In the genomic region with DNA sequence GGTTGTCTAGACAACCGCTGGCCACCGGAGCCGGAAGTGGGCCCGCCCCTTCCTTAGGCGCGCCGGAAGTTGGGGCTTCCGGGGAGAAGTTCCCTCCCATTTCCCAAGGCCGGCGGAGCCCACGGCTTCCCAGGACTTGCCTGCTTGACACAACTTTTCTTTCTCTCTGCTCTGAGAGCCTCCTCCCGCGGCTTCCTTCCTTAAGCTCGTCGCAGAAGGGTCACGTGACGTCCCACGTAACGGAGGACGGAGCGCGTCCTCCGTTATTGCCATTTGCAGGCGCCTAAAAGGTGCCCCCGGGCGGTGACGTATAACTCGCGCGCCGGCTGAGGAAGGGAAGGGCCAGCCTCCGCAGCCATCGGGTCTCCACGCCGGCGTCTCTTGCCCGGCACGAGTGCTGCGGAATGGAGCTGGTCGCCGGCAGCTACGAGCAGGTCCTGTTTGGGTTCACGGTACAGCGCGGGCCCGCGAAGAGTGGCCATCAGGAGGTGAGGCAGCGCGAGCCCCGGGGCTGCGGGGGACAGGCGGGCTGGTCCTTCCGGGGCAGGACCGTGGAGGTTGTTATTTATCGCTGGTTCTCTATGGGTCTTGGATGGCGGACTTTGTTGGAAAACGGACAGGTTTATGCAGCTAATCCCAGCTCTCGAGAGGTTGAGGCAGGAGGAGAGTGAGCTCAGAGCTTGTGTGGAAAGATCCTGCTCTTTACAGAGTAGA, we compare ENCODE assay signal across 8 mouse cellular contexts. TPM values are rescaled to one million over a fixed set of nuclear protein-coding genes. Genes with fewer than 3 reads are reported as not detected.
A peak's percentile ranks its signal among the peaks of the same experiment; 100 is the strongest.
DNase-seq lines count a peak whose midpoint lies in the region; ATAC-seq and TF ChIP-seq lines count a peak whose summit lies in the region.

A gene (plus strand): TSS at position 98 of the 714 bp plus-strand sequence.

- H3K27ac ChIP-seq in gastrocnemius, adult 2 months = peak within 1 kb of the TSS; percentile 98
- peak within 1 kb of the TSS; percentile 94 for H3K27ac ChIP-seq in hindbrain, postnatal 0 days
- H3K27ac ChIP-seq in left cerebral cortex, adult 2 months = peak within 1 kb of the TSS; percentile 99

- intact Hi-C loops in gastrocnemius, adult 2 months (cut with DNase I) = no loop called here
- intact Hi-C loops in left cerebral cortex, adult 2 months (cut with DNase I) = loop anchor here (1.0 to 5.0 kb wide), 2 partner anchors 15 to 241 kb away; a partner anchor contains a TSS

- peak within 1 kb of the TSS; percentile 95 for H3K4me2 ChIP-seq in hindbrain, postnatal 0 days (ENCODE audit: low read depth, low read length)

- H3K4me3 ChIP-seq in gastrocnemius, adult 2 months = peak within 1 kb of the TSS; percentile 81
- H3K4me3 ChIP-seq in hindbrain, postnatal 0 days (ENCODE audit: low read length) = peak within 1 kb of the TSS; percentile 99
- peak within 1 kb of the TSS; percentile 63 for H3K4me3 ChIP-seq in left cerebral cortex, adult 2 months

- ATAC-seq in hindbrain, postnatal 0 days = peak; percentile 97
- peak; percentile 98 for ATAC-seq in megakaryocyte, adult 5-6 weeks (ENCODE audit: poor library complexity, severe bottlenecking)

- no peak for TF ChIP-seq CTCF in gastrocnemius, adult 2 months (IDR thresholded peaks at IDR 0.05)
- TF ChIP-seq CTCF in hindbrain, postnatal 0 days (IDR thresholded peaks at IDR 0.05; ENCODE audit: low read depth) = no peak
- TF ChIP-seq CTCF in left cerebral cortex, adult 2 months (IDR thresholded peaks at IDR 0.05) = no peak

- 1% methylated on average over 58 of the region's 58 CpGs for WGBS in hindbrain, postnatal 0 days

- H3K9ac ChIP-seq in hindbrain, postnatal 0 days (replicated peaks; ENCODE audit: low read length) = peak within 1 kb of the TSS; percentile 86

- DNase-seq in WW6 (ENCODE audit: low read depth, low spot score) = peak; percentile 82
- DNase-seq in cerebellum, postnatal 4 days (ENCODE audit: low spot score in 2 of 2) = peak; percentile 85 to 92
- DNase-seq in gastrocnemius, adult 2 months = peak; percentile 95
- peak; percentile 96 for DNase-seq in hindbrain, postnatal 0 days (ENCODE audit: low spot score)
- DNase-seq in left cerebral cortex, adult 2 months (ENCODE audit: extremely low spot score in 1 of 2, low spot score in 2 of 2) = peak; percentile 93 to 94
- peak; percentile 94 to 95 for DNase-seq in right cerebral cortex, adult 2 months (ENCODE audit: low spot score in 2 of 2)
- peak; percentile 92 for DNase-seq in urinary bladder, postnatal 14 days (ENCODE audit: low spot score)

- peaks cover 6% of the 10 kb centered on the region for H3K36me3 ChIP-seq in hindbrain, postnatal 0 days (ENCODE audit: insufficient read depth, low read length)

- no peaks in the 10 kb centered on the region for H3K27me3 ChIP-seq in hindbrain, postnatal 0 days (ENCODE audit: insufficient read depth, low read length)

- H3K4me1 ChIP-seq in hindbrain, postnatal 0 days (ENCODE audit: insufficient read depth, low read length) = peaks cover 6% of the 10 kb centered on the region; the same call in 1 of the 2 replicates

- H3K9me3 ChIP-seq in hindbrain, postnatal 0 days (ENCODE audit: low read length) = no peaks in the 10 kb centered on the region

RNA-seq across cellular contexts. Expression of the gene that starts here (rescaled TPM):
- total RNA-seq in gastrocnemius, adult 2 months (2021) = 10 to 100 TPM; 25.5 to 25.8 TPM
- 34.2 and 42.2 TPM in 2 replicates for total RNA-seq in hindbrain, postnatal 0 days (2014; rRNA removed)
- 45.8 and 50.6 TPM in 2 replicates for polyA plus RNA-seq in hindbrain, postnatal 0 days (2015; fragmentation: Nextera tagmentation; extraction: Ambion mirVana)
- 10 to 100 TPM; 39.4 to 43.7 TPM for total RNA-seq in left cerebral cortex, adult 2 months (2021)
- total RNA-seq in megakaryocyte, adult 5-6 weeks (2015) = 50.2 and 50.7 TPM in 2 replicates
- total RNA-seq in megakaryocyte, adult 5-6 weeks (2017) = 73.0 and 80.1 TPM in 2 replicates

Comparison
In these comparisons a context has a peak if more than half of its experiments do, and no peak if none do; other contexts are left out.
1. Peak in every context shown above with its lines: DNase-seq, ATAC-seq, H3K4me3 ChIP-seq and H3K27ac ChIP-seq.